Mouse (Mus musculus) thymus, postnatal 10 days (tissue): Measurements from ENCODE around the gene Azin2.
A peak's percentile ranks its signal among the peaks of the same experiment; 100 is the strongest.

Experiments used
- DNase-seq, 2 experiments: peaks; one replicate each; pipeline ENCODE4 v3.0.0; 2021; ENCODE audit warnings: low spot score in 2 of 2

Gene Azin2

GRCm38 (mm10) chr4:128897911-128898421, 64.3 kb downstream of the Azin2 start:
- no peak for DNase-seq

- no peak for DNase-seq
Measured at GRCm38 (mm10) chr4:128896667-128897066, 65.6 kb downstream of the Azin2 start.

GRCm38 (mm10) chr4:128895841-128896240, 66.4 kb downstream of the Azin2 start:
- no peak for DNase-seq

- no peak for DNase-seq
Measured at GRCm38 (mm10) chr4:128894112-128894511, 68.1 kb downstream of the Azin2 start.

GRCm38 (mm10) chr4:128892188-128892587, 70.1 kb downstream of the Azin2 start:
- DNase-seq: no peak

- DNase-seq: no peak
Measured at GRCm38 (mm10) chr4:128891746-128892145, 70.5 kb downstream of the Azin2 start.

GRCm38 (mm10) chr4:128891157-128891556, 71.1 kb downstream of the Azin2 start:
- DNase-seq: no peak

- no peak for DNase-seq
Measured at GRCm38 (mm10) chr4:128889752-128890630, 72.3 kb downstream of the Azin2 start.

GRCm38 (mm10) chr4:128888436-128888990, 73.7 kb downstream of the Azin2 start:
- no peak for DNase-seq

- DNase-seq: no peak
Measured at GRCm38 (mm10) chr4:128887641-128888091, 74.6 kb downstream of the Azin2 start.

- no peak for DNase-seq
Measured at GRCm38 (mm10) chr4:128887026-128887425, 75.2 kb downstream of the Azin2 start.

GRCm38 (mm10) chr4:128886571-128886970, 75.7 kb downstream of the Azin2 start:
- DNase-seq: no peak

GRCm38 (mm10) chr4:128885540-128885939, 76.7 kb downstream of the Azin2 start:
- no peak for DNase-seq

- DNase-seq: no peak
Measured at GRCm38 (mm10) chr4:128884711-128885095, 77.5 kb downstream of the Azin2 start.

- peak; percentile 8 to 9 for DNase-seq
Measured at GRCm38 (mm10) chr4:128883801-128884710, 78.2 kb downstream of the Azin2 start.

GRCm38 (mm10) chr4:128883379-128883781, 78.9 kb downstream of the Azin2 start, which contains the start of gene Trim62:
Gene Trim62 (plus strand): TSS chr4:128883580.
- peak; percentile 40 to 61 for DNase-seq
